Mouse (Mus musculus) heart, postnatal 4 days (tissue): ENCODE measurements at regions not wholly inside any gene's neighbourhood (a gene's known extent, or its start where the extent isn't known, plus 50 kb on each side); places are given as distances from the start of the nearest gene placed in this dataset.

Experiments used
- DNase-seq: peaks from one replicate; pipeline ENCODE4 v3.0.0; 2021

DNA sequence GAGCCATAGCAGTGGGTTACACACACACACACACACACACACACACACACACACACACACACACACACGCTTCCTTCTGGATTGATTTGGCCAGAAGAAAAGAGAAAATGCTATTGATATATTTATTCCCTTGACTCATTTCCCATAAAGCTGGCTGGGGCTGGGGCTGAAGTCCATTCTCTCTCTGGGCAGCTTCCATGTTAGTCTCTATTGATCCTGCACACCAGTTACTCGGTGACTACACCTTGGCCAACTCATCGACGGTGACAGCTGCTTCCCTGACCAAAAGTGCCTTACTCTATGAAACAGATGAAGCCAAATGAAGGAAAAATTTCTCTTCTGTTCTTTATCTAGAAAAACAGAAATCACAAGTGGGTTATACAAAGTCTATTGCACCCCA lies 82.1 kb downstream of the Snx18 start:
- DNase-seq, result no peak

- DNase-seq, result no peak
Observed at GRCm38 (mm10) chr13:113534664-113535455, 83.5 kb downstream of the Snx18 start.

DNA sequence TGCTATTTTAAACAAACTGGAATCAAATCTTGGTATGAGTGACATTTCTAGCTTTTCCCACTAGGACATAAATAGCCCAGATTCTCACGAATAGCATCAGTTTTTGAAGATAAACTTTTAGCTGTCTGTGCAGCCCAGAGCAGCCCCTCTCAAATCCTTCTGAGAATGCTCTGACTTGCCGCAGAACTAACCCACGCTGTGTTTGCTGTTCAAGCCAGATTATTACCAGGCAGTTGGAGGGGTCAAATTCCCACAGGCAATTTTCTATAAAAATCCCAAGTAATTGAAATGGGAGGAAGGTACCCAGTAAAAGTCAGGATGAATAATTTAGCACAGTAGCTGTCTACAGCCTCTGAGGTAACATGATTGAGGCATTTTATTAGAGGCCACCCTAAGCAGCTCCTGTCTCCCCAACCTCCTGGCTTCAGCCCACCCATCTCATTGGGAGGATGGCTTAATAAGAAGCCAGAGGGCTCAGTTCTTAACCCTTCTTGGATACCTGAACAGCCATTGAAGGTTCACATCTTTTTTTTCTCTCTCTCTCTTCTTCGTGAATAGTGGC lies 84.4 kb downstream of the Snx18 start:
- no peak for DNase-seq

DNA sequence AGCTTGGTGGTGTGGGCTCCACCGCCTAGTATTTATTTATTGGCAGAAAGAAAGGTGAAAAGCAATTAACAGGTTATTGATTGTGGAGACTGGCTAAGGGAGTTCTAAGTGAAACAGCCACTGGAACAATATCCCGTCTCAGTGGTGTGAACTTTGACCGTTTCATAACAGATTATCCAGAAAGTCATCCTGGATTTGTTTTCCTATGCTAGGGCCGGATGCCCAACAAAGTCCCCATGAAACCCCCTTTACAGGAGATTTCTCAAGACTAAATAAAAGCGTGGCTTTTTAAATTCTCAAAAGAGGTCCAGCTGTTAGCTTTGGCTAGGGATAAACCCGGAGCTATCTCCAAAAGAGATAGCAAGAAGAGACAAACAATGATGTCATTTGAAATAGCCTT lies 91.4 kb downstream of the Snx18 start:
- DNase-seq, result no peak

- no peak for DNase-seq
Observed at GRCm38 (mm10) chr13:113523503-113523902, 94.9 kb downstream of the Snx18 start.

DNA sequence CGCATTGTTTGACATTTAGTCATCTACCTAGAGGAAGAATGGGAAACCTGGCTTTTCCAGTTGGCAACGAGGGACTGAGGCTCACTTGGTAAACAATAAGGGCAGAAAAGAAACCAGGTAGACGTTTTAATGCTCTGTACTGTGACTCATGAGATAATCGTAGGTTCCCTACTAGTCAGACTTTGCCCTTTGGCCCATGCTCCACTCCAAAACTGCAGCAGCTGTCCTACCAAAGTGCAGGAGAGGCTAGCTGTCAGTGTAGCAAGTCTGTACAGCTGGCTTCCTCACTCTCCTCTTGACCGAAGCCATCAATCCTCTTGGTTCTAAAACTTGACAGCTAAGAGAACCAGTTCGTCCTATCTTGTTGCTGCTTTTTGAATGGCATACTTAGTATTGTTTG lies 100.2 kb downstream of the Snx18 start:
- DNase-seq, result no peak

DNA sequence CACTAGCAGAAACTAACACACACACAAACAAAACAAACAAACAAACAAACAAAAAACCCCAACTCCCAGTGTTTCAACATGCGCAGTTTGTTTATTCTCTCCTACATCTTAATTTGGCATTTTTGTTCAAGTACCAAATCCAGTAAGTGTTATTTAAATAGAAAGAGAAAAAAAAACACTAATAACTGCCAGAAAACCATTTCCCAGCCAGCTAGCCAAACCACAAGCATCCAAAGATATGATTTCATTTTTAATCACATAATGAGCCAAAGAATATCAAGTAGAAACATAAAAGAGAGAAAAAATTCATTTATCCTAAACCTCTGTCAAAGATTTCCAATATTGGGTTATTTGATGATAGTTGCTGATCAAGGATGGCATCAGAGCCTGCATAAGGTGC lies 102.3 kb downstream of the Snx18 start:
- DNase-seq, result no peak

- DNase-seq, result peak; percentile 27
Observed at GRCm38 (mm10) chr13:113515162-113515600, 103.2 kb downstream of the Snx18 start.

GRCm38 (mm10) chr13:113509403-113510185 lies 108.8 kb downstream of the Snx18 start:
- DNase-seq, result peak; percentile 98

GRCm38 (mm10) chr13:113508124-113508728 lies 110.1 kb downstream of the Snx18 start:
- no peak for DNase-seq

GRCm38 (mm10) chr13:113502528-113502927 lies 115.8 kb downstream of the Snx18 start:
- DNase-seq, result no peak

GRCm38 (mm10) chr13:113502059-113502458 lies 116.3 kb downstream of the Snx18 start:
- DNase-seq, result no peak

DNA sequence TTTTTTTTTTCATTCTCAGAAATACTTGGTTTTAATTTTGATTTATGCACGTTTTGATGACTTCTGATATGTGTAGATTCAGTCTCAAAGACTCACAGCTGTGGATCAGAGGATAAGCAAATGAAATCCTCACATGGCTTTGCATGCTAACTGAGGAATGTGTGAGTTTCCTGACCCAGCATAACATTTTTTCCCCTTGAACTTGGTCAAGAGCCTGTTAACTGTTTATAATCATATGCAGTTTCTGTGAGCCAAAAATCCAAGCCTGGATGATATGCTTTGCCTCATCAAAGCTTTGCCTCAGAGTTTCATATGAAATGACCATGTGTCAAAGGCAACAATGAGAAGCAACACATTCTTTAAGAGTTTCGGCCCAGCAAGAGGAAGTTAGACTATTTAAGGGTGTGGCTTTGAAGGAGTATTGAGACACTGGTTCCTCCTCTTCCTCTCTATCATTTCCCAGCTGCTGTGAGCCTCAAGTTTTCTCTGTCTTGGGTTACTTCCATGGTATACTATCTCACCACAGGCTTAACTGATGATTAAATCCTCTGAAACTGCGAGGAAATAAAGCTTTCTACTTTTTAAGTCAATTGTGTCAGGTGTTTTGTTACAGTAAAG lies 117.9 kb downstream of the Snx18 start:
- no peak for DNase-seq

DNA sequence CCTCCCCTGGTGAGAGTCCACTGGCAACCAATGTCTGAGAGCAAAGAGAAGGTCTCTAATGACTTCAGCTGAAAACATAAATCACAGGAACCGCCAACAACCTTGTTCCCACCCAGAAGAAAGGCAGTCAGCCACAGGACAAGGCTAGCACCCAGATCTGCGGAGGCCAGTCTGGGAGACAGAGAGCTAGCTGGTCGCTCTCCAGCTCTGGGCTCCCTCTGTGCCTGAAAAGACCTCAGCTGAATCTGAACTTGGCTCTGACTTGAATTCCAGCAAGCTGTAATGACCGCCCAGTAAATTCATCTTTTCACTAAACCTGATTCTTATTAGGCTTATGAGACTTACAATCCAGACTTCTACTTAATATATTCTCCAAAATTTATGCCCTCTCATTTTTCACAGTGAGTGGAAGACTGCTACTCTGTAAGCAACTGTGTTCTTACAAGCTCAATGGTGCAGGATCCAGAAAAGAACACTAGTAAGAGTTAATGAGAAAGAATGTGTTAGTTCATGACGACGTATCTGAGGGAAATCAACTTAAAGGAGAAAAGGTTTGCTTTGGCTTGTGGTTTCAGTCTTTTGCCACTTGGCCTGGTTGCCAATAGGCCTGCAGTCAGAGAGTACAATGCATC lies 119.2 kb downstream of the Snx18 start:
- peak; percentile 41 for DNase-seq

- DNase-seq, result no peak
Observed at GRCm38 (mm10) chr13:113495595-113496285, 122.6 kb downstream of the Snx18 start.

- DNase-seq, result no peak
Observed at GRCm38 (mm10) chr13:113495136-113495535, 123.2 kb downstream of the Snx18 start.

DNA sequence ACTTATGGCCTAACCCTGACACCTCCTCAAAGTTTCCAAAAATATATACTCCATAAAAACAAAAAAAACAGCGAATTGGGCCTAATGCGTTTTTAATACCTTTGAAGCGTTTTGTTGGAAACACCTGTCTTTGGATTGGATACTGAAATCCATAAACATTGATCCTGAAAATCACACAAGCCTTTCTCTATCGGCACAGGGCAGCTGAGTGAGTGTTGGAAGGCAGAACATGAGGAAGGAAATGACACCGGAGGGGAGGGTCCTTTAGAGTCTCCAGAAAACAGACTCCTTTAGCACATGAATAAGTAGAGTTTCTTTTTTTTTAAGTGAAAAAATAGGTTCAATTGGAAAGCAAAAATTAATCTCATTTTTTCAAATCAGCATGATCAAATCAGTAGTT lies 123.7 kb downstream of the Snx18 start:
- no peak for DNase-seq

GRCm38 (mm10) chr13:113489951-113490822 lies 128.2 kb downstream of the Snx18 start:
- no peak for DNase-seq

DNA sequence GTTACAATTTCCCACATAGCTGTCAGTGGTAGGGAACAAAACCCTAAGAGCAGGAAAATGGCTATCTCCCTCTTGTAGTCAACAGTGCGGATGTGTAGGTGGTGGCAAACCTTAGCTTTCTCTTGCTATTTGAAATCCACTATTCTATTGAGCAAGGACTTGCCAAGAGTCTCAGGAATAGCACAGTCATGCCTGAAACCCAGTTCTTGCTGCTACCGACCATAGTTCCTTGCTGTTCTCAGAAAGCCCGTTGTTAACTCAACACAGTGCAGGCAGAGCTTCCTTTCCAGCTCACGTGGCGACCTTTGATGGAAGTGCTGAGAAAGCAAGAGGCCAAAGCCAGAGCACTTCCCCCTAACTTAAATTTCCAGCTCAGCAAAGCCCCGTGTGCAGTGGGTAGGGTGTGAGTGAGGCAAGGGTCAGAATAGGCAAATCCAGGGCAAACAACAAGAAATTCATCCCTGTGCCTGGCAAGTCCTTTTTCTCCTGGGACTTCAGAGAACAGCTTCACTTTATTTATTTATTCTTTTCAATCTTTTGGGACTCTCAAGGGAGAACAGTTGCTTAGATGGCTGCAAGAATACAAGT lies 131.9 kb downstream of the Snx18 start:
- no peak for DNase-seq

GRCm38 (mm10) chr13:113485511-113485910 lies 132.9 kb downstream of the Snx18 start:
- no peak for DNase-seq
